Mouse (Mus musculus): Measurements from ENCODE around the gene Pi16. TPM values are rescaled to one million over a fixed set of nuclear protein-coding genes. Genes with fewer than 3 reads are reported as not detected.

Pi16 gene
- total RNA-seq (2023), result 100 to 1,000 TPM; 206 to 208 TPM

DNA sequence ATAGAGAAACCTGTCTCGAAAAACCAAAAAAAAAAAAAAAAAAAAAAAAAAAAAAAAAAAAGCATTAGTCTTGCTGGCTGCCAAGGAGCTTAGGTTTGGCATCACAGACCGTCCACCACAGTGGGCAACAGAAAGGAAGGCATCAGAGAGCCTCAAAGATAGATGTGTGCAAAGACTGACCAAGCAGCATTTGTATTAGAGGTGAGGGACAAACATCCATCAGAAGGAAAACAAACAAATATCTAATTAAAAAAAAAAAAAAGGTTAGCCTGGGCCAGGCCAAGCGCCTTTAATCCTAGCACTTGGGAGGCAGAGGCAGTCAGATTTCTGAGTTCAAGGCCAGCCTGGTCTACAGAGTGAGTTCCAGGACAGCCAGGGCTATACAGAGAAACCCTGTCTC is at the start of gene Pi16:
TSS of gene Pi16 (plus strand) at position 301 of the 400 bp plus-strand sequence.

DNA sequence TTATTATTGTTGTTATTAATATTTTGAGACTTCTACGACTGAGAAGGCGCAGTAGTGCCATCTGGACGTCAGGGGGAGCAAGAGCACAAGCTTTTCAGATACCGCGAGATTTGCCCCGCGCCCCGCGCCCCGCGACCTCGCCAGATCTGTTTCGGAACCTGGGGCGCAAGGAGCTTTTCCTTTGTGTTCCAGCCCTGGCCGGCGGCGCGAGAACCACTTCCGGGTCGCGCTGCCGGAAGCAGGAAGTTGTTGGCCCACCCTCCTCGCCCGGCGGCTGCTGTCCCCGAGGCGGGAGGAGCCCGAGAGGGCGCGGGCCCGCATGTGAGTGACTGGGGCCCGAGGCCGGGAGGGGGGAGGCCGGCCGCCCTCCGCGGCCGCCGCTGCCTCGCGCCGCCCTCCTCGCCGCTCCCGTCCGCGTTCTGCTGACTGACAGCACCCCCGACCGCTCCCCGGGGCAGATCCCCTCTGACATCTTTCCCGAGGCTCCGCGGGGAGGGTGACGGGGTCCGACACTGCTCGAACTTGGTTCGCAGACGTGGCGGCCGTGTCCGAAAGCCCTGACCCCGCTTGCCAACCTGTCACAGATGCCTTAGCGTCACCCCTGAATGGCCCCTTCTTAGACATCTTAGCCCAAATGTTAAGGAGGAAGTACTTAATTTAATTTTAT is 48.7 kb upstream of the Pi16 start, which contains the start of gene BC004004:
TSS of gene BC004004 (plus strand) at position 107 of the 667 bp plus-strand sequence.

DNA sequence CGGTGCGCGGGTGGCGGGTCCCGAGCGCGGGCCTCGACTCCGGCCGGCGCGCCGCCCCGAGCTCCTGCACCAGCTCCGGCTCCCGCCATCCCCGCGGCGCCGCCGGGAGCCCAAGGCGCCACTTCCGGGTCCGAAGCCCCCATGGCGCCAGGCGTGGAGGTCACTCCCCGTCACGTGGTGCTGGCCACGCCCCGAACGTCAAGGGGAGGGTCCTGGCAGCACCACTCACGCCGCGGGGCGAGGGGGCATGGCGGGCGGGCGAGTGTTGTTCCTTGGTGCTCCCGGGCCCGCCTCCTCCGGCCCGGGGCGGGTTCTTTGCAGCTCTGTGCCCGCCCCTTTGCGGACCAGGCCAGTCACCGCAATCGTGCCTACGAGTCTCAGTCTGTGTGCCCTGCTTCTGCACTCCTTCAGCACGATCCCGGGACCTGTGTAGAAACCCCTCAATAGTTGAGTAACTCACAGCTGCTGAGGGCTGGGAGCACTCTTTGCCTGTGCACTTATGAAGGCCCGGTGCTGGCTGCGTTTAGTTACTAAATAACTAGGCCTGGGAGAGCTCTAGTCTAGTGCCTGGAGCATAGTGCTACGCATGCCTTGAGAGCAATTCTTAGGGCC is 30.3 kb downstream of the Pi16 start, which contains the start of gene Mtch1:
TSS of gene Mtch1 (minus strand) at position 290 of the 612 bp plus-strand sequence.

DNA sequence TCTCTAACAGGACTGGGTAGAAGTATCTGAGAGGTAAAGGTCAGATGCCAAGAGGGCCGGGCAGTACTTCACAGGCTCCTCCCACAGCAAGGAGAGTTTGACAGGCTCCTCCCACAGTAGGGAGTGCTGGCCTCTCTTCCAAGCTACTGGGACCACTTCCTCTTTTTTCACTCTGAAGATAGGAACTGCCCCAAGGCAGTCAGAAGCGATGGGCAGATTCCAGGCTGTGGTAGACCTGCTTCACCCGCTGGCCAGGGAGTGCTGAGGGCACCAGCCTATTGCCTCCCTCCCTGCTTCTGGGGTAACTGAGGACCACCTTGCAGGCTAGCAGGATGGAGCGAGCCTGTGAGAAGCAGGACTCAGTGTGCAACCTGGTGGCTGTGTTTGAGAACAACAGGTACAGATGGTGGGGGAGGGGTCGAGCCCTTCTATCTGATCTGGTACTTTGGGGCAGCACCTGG is 43.3 kb downstream of the Pi16 start, which contains the start of gene Fgd2:
TSS of gene Fgd2 (plus strand) at position 154 of the 461 bp plus-strand sequence.

Other genes starting within 250 kb of the Pi16 start
- gene Cdkn1a, start 226.7 kb upstream of the Pi16 start, total RNA-seq (2023), result 10 to 100 TPM; 30.5 to 41.6 TPM
- 100 to 1,000 TPM; 223 to 233 TPM for gene Rab44, start 203.5 kb upstream of the Pi16 start, total RNA-seq (2023)
- gene Cpne5, start 79.5 kb upstream of the Pi16 start, total RNA-seq (2023), result under 1 TPM in 1 of 2 experiments, not detected in 1; 0.13 TPM
- 10 to 100 TPM; 18.7 to 23.7 TPM for gene Ppil1, start 53.5 kb upstream of the Pi16 start, total RNA-seq (2023)
- 10 to 100 TPM; 65.6 to 75.6 TPM for gene BC004004, start 48.9 kb upstream of the Pi16 start, total RNA-seq (2023)
- gene Mtch1, start 30.3 kb downstream of the Pi16 start, total RNA-seq (2023), result 10 to 100 TPM; 95.4 to 96.1 TPM
- 10 to 100 TPM; 36.6 to 46.9 TPM for gene Fgd2, start 43.2 kb downstream of the Pi16 start, total RNA-seq (2023)
- gene Pim1, start 173.1 kb downstream of the Pi16 start, total RNA-seq (2023), result 100 to 1,000 TPM; 319 to 390 TPM
- not detected for gene Gm17657, start 232.0 kb downstream of the Pi16 start, total RNA-seq (2023)
- gene Tbc1d22b, start 232.1 kb downstream of the Pi16 start, total RNA-seq (2023), result 10 to 100 TPM; 12.4 to 13.0 TPM
- not detected for gene Tmem217, start 234.7 kb downstream of the Pi16 start, total RNA-seq (2023)